Mouse (Mus musculus) testis, postnatal 10 days (tissue): ENCODE measurements around the gene Hyal3.

ENCODE experiments used
- DNase-seq: peaks from one replicate; pipeline ENCODE4 v3.0.0; 2021; ENCODE audit warnings: low spot score

Gene Hyal3

DNA sequence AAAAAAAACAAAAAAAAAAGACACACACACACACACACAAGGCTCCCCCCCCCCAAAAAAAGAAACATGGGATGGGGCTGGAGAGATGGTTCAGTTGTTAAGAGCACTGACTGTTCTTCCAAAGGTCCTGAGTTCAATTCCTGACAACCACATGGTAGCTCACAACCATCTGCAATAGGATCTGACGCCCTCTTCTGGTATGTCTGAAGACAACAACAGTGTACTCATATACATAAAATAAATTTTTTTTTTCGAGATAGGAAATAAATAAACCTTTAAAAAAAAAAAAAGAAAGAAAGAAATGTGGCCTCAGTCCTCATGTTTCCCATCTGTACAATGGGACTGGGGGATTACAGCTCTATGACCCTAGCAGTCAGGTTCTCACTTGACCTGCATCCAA is 36.8 kb downstream of the Hyal3 start:
- no peak for DNase-seq

DNA sequence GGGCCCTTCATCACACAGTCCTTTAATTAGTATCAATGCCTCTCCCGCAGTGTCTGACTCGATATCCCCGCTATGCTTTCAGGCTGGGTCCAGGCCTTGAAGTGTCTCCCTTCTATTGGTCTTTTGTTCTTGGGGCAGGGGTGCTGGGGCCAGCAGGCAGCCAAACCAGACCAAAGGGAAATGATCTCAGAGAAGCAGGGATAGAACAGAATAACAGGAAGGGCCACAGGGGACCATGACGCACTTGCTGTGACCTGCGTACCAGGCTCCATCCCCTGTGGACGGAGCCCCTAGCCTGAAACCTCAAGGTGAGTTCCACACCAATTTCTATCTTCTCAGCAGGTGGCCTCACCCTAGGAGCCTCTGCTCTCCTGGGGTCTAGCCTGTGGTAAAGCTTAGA is 37.5 kb downstream of the Hyal3 start:
- no peak for DNase-seq

DNA sequence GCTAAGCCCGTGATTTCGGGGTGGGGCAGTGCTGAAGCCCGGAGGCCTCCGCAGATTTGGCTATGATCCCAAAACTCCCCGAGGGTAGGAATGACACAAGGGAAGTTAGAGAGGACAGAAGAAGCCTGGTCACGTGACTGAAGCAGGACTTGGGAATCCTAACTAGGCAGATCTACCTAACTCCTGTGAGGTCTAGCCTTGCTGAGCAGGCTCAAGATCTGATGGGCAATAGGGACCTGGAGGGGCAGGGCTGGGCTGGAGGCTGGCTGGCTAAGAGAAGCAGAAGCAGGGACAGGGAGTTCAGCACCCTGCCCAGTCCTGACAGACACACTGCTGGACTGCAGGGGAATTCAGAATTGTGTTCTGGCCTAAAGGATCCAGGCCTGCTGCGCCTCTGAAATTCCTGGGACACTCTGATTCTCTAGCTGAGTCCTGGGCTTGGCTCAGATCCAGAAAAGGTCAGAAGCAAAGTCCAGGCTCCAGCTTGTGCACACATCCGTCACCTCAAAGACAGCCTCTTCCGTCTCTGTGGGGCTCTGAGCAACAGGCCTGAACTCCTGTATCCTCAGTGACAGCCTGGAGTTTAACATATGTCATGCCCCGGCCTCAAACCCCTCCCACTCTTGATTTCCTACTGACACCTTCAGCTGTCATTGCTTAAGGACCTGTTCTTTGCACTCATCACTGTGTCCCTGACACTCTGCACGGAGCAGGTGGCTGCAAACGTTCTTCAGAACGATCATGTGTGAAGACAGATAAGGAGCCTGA is 38.3 kb downstream of the Hyal3 start:
- DNase-seq = no peak

DNA sequence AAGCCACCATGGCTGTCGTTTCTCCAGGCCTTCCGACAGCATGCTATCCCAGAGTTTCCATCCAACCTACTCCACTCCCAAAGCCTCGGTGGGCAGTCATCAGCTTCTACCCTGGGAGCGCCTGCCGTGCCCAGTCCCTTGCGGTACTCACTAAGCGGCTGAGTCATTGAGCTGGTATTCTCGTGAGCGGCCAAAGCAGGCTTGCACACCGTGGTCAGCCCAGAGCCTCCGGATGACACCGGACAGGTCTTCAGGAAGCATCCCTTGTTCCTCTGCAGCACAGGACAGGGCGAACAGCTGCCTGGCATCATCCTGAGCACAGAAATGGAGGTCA is 38.9 kb downstream of the Hyal3 start:
- no peak for DNase-seq

DNA sequence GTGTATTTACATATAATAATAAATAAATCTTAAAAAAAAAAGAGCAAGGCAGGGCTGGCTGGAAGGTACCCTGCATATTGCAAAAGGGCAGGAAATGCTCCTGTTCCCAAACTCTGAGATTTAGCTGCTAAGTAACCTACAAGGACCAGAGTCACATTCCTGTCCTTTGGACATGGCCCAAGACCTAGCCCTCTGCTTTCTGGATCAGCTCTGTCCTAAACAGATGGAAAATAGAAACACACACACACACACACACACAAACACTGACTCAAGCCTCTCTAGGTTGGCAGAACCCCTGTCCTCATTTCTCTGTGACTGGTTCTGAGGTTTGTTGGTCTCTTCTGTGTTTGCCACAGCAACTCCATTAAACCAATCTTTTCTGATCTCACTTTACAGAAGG is 40.3 kb downstream of the Hyal3 start:
- no peak for DNase-seq

DNA sequence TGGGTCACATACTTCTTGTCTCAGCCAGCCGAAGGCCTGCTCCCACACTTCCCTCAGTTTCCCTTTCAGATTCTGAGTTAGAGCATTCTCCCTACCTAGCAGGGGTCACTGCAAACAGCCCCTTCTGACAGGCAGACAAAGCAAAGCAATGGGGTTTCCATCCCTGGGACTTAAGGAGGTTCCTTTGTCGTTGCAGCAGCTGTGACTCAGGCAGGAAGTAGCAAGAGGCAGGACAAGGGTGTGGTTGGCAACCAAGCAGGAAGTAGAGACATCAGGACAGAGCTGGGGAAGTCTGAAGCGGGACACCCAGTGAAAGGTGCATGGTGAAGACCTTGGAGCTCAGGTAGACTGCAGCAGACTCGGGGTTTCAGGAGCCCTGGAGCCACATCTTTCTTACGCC is 43.9 kb downstream of the Hyal3 start:
- no peak for DNase-seq

DNA sequence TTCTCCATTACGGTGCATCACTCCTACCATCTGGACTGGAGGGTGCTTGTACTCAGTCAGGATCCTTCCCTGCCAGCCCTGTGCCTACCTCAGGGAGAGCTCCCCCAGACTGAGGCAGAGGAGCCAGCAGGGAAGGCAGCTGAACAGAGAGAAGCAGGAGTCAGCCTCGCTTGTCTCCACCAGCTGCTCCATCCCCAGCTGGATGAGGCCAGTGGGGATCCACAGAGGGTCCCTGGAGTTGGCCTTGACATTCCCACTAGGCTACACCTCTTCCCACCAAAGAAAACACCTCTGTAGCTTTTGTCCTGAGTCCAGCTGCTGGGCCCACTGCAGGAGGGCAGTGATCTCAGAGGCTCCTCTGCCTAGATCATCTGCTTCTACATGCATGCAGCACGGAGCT is 44.3 kb downstream of the Hyal3 start:
- DNase-seq = no peak

DNA sequence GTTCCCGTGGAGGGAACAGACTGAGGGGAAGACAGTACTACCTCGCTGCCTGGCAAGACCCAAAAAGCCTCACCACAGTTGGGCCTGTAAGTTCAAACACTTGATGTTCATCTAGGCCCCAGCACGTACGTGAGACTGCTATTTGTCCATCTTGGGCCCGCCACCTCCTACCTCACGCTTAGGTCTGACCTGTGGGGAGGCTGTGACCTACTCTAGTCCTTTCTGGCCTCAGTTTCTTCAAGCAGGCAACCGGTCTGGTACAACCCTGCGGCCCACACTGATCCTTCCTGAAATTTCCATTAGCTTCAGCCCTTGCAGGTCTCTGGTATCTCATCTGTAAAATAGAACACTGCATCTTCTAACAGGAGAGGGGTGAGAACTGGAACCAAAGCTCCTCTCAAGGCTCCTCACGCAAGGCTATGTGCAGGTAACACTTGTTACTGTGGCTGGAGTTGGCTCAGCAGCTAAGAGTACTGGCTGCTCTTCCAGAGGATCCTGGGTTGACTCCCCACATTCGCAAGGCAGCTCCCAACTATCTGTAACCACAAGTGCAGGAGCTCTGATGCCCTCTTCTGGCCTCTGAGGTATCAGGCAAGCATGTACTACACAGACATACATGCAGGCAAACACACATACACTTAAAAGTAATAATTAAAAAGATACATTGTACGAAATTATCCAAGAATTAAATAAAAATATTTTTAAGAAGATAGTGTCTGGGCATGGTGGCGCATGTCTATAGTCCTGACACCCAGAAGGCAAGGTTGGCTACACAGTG is 44.9 kb downstream of the Hyal3 start:
- no peak for DNase-seq

DNA sequence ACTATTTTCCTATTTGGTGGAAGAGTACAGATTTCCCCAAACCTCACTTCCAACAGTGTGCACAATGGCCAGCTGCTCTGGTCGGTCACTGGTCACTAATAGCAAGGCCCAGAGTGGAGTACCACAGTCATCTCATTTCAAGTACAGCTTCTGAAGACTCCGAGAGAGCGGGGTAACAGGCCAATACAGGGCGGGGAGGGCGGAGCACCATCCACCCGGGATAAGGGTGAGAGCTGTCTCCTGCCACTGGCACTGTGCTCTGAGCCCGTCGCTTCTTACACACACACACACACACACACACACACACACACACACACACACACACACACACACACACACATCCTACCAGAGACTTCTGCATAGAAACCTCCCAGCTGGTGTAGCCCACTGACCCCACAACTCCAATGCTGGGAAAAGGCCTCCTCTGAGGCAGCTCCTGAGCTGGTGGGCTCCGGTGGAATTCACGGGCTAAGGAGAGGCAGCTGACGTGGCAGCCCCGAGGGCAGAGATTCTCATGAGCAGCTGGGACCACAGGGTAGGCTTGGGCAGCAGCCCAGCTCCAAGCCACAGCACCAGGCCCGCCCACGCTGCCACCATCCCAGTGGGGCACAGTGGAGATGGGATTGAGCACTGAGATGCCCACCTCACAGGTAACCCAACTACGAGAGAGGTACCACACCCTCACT is 45.7 kb downstream of the Hyal3 start:
- DNase-seq = no peak

DNA sequence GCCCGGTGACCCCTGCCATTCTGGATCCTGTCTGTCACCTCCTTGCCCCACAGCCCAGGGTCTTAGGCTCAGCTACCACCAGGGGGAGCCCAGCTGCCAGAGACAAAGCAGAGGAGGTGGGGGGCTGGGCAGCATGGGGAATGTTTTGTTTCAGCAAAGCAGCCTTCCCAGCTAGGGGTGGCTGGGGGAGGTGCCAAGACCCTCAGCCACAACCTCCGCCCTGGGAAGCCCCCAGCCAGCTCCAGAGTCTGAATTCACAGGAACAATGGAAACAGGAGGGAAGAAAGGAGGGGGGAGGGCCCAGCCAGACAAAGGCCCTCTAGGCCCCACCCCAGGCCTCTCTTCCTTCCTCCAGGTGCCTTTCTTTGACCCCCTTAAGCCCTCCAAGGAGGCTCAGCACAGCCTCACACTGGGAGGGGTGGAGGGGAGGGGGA is 46.2 kb downstream of the Hyal3 start:
- DNase-seq = peak; percentile 92

DNA sequence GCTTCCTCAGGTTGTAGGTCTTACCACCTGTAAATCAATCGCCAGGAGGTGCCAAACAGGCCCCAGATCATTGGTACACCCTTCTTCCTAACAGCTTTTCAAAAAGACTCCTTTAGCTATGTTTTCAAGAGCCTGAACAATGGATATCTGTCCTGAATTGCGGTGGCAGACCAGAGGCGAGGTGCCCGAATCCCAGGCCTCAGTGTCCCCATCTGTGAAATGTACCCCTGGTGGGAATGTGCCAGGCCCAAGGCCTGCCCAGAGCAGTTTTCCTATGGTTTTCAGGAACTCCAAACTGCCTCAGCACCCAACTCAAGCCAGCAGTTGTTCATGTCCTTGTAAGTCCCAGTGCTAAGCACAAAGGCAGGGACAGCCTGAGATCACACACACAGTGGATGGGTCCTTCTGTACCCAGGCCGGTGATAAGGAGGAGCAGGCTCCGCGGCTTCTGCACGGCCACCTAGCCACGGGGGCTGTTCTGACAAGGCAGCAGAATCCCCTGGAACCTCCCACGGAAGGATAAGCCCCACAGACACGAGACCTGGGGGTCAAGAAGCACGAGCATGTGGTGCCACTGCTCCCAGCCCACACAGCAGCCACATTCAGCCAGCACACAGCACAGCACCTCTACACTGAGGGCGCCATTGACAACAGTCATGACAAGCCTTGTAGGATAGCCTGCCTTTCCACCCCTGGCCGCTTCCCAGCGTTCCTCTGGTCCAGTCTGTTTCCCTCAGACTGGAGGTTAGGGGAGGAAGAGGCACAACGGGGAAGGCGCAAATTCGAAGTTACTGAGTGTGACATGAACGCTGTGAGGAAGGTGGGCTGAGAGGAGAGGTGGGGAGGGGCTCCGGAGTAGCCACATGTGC is 47.0 kb downstream of the Hyal3 start:
- DNase-seq = no peak

DNA sequence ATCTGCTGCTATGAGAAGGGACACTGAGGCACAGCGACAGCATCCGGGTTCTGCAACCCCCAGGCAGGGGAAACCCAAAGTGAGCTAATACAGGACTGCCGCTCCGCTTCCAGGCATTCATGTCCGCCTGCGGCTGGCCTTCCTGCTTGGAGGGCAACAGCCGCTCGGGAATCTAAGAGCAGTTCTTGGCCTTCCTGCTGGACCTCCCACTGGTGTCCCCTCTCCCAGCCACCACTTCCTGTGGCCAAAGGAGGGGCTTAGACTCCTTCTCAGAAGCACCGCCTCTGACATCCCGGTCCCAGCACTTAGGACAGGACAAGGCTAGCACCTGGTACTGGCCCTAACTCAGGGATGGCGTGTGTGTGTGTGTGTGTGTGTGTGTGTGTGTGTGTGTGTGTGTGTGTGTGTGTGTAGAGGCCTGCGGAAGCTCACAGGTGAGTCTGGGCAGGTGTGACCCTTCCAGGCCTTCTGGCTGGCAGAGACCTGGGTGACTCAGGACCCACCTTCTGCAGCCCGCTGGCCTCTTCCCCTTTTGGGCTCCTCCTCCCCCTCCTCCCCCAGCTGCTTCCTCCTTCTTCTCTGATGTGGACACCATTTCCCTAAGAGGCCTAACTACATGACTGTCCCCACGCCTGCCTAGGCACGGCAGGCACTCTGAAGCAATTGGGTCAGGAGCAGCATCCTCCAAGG is 48.2 kb downstream of the Hyal3 start:
- DNase-seq = no peak

DNA sequence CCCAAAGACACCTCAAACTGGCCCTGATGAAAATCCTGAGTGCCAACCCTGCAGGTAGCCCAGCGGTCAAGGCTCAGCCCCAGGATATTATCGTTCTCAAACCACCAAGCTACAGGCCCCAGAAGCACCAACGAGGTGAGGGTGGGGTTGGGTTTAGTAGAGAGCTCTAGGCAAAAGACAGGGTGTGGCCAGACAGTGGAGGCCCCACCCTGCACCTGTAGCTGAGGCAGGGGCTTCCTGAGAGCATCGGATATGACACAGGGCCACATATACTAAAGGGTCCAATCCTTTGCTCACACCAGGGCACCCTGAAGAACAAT is 48.8 kb downstream of the Hyal3 start:
- DNase-seq = no peak

DNA sequence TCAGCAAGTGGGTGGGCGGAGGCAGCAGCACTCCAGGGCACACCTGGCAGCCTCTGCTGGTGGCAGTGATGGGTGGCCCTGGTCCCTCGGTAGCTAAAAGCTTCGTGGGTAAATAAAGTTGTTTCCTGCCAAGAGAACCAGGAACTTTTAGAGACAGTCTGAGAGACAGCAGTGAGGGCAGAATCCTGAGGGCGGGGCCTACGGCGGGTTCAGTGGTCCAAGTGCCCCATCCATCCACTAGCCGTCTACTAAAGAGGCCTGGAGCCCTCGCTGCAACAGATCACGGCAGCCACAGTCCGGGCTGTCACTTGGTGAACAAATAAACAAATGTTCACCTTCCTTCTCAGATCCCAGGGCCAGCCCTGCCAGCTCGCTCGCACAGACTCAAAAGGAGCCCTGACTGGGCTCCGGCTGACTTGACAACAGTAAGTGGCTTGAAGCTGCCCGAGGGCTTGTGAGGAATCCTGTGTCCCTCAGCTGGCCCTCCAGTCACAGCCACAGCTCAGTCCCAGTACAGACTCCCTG is 49.3 kb downstream of the Hyal3 start:
- no peak for DNase-seq

DNA sequence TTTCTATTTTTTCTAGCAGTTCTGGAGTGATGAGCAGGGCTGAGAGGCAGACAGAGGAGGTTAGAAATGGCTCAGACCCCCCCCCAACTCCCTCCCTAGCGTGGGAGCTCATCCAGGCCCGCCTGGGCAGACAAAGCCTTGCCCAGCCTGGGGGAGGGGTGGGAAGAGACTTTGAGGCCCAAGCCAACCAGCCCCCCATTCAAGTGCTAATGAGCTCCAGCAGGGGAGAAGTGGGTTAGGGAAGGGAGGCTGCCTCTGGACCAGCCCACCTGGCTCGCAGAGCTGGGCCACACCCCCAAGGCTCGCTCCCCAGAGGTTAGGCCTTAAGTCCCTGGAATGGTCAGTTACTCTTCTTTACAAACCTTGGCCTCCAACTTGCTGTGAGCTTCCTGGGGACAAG is 50.0 kb downstream of the Hyal3 start:
- DNase-seq = peak; percentile 69

DNA sequence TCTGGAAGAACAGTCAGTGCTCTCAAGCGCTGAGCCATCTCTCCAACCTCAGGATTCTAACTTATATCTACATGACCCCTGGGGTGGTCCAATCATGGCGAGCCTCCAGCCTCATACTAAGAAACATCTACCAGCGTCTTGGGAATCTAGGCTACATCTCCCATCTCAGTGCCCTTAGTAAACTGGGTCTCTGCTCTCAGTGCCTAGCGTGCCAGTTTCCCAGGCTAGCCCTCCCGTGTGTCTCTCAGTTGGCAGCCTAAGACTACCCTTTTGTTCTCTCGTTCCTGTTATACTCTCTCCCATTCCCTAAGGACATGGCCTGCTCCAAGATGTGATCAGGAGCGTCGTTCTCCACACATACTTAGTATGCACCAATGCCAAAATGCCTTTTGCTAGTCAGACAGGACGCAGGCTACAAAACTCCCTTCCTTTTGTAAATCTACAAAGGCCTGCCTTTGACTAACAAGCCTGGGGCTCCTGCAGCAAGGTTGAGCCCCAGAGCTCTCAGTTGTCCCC is 50.8 kb downstream of the Hyal3 start:
- no peak for DNase-seq

DNA sequence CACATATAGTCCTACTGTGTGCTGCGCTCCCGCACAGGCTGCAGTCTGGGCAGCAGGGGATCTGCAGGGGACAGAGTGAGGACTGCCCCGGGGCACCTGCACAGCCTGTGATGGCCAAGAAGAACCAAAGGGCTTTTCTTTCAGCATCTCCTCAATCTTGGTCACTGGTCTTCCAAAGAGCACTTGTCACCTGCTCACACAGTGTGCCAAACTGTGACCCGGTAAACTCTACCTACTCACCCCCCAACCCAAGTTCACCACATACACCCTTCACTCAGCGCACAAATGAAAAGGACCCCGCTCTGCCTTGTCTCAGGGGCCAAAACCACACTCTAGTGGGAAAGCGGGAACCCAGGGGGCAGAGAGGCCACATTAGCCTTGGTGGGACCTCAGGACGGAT is 51.2 kb downstream of the Hyal3 start:
- DNase-seq = no peak

DNA sequence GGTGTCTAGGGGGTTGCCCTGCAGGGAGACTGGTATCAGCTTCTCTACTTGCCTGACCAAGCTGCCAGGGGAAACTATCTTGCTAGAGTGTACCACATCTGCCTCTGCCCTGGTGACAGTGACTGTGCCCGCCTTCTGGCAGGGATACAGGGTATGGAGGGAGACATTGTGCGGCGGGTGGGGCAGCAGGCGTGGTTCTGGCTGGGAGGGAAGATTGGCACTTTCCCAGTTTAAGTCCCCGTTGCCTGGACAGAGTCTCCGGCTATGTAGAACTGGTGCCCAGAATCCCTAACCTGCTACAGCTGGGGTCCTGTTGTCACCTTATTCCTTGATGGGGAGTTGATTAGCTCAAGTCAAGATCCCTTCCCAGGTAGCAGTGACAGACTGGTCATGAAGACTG is 51.9 kb downstream of the Hyal3 start:
- DNase-seq = peak; percentile 66

DNA sequence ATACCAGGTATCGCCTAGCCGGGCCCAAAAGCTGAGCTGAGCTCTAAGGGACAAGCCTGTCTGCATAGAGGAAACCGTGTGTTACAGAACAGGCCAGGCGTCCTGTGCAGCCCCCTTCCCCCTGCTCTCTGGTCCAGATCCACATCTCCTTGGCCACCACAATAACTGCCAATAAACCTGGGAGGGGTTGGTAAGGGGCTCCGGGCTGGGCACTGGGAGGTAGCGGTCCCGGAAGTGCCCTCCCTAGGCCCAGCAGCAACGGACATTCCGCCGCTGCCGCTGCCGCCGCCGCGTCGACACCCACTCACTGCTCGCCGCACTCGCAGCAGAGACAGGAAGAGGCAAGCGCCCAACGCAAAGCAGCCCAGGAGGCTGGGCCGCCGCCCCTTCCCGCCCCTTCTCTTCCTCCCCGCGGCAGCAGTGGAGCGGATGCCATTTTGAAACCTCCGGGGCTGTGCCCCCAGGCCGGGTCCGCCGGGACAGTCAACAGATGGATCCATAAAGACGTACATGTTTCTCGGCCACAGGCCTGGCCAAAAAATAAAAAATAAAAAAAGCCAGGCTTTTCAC is 52.6 kb downstream of the Hyal3 start:
- DNase-seq = peak; percentile 81

DNA sequence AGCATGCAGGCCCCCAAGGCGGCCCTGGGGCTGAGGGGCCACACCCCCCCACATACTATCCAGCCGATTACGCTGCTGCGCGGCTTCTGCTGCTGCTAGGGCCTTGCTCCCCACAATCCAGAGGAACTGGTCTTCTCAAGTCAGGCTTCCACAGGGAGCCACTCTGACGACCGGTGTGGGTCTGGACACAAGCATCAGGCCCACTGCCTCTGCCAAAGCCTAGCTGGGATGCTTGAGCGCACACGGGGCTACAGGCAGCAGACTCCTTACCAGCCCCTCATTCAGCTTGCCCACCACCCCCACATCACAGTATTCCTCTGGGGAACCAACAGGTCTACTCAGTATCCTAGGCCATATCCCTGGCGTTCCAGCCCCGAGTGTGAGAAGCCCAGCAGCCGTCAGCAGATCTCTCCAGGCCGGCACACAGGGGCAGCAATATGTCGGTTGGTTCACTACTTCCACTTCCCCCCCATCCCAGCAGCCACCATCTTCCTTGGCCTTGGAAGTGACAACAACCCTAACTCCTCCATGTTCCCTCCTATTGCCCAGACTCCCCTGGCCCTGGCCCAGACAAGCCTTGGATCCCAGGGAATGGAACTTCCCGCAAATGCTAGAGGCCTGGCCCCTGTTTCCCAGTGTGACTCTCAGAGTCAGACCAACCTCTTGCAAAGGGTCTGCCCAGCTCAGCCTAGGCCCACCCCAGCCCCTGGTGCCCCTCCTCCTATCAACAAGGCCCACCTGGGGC is 53.2 kb downstream of the Hyal3 start:
- DNase-seq = peak; percentile 72
